Mouse (Mus musculus): ENCODE measurements at regions not wholly inside any gene's neighbourhood (a gene's known extent, or its start where the extent isn't known, plus 50 kb on each side); places are given as distances from the start of the nearest gene placed in this dataset.
"Not testable (repeated sequence)": the region's sequence is repeated elsewhere in the genome, so short reads cannot be mapped to it uniquely, and the experiment has no call there.

DNA sequence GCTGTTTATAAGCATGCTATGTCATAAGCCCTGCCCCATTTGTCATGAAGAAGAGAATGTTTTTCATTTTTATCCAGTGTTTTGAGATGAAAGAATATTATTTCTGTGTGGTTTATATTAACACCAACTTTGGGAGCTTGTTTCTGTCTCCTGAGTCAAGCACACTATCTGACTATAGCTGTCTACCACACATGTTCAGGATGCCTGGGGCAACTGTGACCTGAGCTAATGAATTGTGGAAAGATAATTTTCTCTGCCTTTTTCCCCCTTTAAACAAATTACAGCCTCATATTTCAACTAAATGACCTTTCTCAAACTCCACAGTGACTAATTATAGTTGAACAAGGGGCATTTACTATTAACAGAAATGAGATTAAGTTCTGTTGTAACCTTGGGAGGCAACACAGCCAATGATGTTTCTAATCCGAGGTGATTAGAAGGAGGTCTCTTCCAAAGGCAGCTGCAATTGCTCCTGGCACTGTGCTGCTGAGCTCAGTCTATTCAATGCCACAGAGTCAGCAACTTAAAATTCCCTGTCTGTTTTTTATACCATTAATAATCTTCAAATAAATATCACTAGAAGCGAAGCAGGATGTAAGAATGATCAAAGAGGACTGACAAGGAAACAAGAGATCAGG, 1168.6 kb downstream of the Galc start:
- H3K27me3 ChIP-seq, result no peaks in the 10 kb centered on the region
- no peak overlapping the region for H3K4me2 ChIP-seq
- no peak overlapping the region for H3K27ac ChIP-seq (replicated peaks)
- no peaks in the 10 kb centered on the region for H3K9me3 ChIP-seq (replicated peaks)
- 47% methylated on average over 2 of the region's 2 CpGs for WGBS (ENCODE audit: insufficient replicate concordance)
- no peaks in the 10 kb centered on the region for H3K36me3 ChIP-seq (replicated peaks)
- no peak overlapping the region for H3K4me3 ChIP-seq (replicated peaks)
- H3K9ac ChIP-seq, result no peak overlapping the region
- no peaks in the 10 kb centered on the region for H3K4me1 ChIP-seq (replicated peaks)
- ATAC-seq (ENCODE audit: insufficient read depth), result no peak

DNA sequence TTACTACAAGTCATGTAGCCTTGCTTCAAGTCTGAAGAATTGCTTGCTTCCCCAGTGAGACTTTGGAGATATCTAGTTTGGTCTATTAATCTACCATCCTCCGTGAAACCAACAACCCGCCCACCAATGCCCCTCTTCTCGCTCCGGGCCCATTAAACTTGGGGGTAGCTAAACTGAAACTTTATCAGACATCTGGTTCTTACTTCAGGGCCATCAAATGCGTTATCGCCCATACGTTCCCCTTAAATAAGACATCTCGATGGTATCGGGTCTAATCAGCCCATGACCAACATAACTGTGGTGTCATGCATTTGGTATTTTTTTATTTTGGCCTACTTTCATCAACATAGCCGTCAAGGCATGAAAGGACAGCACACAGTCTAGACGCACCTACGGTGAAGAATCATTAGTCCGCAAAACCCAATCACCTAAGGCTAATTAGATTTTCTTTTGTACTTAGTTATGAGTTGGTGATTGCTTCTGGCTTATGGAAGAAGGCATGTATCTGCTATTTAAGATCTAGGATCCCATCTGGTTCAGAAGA, 1197.8 kb downstream of the Galc start:
- not testable (repeated sequence) for H3K27me3 ChIP-seq; H3K27ac ChIP-seq (replicated peaks); H3K9me3 ChIP-seq (replicated peaks); H3K36me3 ChIP-seq (replicated peaks); H3K9ac ChIP-seq; H3K4me1 ChIP-seq (replicated peaks); H3K4me2 ChIP-seq; H3K4me3 ChIP-seq (replicated peaks)
- WGBS (ENCODE audit: insufficient replicate concordance), result 71% methylated on average over 13 of the region's 13 CpGs
- ATAC-seq (ENCODE audit: insufficient read depth), result peak; percentile 100

DNA sequence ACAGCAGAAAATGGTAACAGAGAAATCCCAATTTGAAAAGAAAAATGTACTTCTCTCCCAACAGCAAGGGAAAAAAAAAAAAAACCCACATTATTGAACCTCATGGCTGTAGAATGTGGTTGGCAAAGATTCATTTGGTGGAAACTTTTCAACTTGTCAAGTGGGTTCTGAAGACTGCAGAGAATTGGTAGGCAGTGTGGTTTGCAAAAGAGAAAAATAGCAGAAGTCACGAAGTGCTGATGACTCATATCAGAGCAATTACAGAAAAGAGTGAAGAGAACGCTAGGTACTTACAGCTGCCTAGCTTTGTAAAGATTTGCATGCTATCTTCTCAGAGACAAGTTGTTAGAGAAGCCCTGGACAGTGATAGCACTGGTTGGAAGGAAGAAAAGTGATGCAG, 1211.6 kb downstream of the Galc start:
- H3K9me3 ChIP-seq (replicated peaks), result no peaks in the 10 kb centered on the region; the same call in 1 of the 2 replicates
- no peak overlapping the region for H3K4me2 ChIP-seq
- H3K27ac ChIP-seq (replicated peaks), result no peak overlapping the region
- no peaks in the 10 kb centered on the region for H3K36me3 ChIP-seq (replicated peaks)
- WGBS (ENCODE audit: insufficient replicate concordance), result 36% methylated on average over 2 of the region's 2 CpGs
- no peaks in the 10 kb centered on the region for H3K4me1 ChIP-seq (replicated peaks)
- no peak overlapping the region for H3K4me3 ChIP-seq (replicated peaks)
- no peaks in the 10 kb centered on the region for H3K27me3 ChIP-seq
- ATAC-seq (ENCODE audit: insufficient read depth), result no peak
- H3K9ac ChIP-seq, result no peak overlapping the region

Data from liver, embryonic 15.5 days (tissue).